8 mouse cellular contexts compared by ENCODE assay signal in the genomic region with DNA sequence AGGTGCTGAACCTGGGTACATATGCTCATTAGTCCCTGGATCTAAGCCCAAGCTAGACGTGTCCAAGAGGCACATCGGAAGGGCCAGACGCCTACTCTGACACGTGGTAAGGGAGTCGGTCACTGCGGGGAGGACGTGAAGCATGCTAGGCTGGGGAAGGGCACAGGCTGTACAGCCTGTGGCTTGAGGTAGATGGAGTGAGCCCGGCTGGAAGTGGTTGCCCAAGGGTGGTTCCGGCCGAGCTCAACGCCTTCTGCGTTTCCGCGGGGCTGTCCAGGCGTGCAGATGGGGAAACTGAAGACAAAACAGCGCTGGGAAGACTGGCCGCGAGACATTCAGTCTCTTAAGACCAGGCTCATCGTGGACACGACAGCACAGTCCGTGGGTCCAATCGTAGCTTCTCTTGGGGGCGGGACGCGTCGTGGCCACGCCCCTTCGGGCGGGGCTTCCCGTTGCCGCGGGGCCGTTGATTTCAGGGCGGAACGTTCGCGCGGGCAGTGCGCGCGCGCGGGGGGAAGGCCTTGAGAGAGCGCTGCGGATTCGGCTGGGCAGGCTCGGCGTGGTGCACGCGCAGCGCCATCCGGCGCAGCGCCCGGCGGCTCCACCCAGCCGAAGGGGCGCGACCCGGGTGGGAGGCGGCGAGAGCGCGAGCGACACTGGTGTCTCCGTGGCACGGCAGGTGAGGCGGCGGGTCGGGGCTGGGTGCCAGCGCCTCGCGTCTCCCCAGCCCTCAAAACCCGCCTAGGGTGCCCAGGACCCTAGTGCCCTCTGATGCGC. TPM values are rescaled to one million over a fixed set of nuclear protein-coding genes. Genes with fewer than 3 reads are reported as not detected.
DNase-seq lines count a peak whose midpoint lies in the region; ATAC-seq lines count a peak whose summit lies in the region.

No protein-coding gene starts in this region.

- peak; percentile 94 for ATAC-seq in common myeloid progenitor, adult 5-6 weeks (replicated peaks; ENCODE audit: low read depth, poor library complexity, severe bottlenecking)
- ATAC-seq in megakaryocyte progenitor cell, adult 5-6 weeks (replicated peaks; ENCODE audit: poor library complexity): peak; percentile 94

- DNase-seq in ZHBTc4 (ENCODE audit: low read depth, low spot score): peak; percentile 99
- DNase-seq in gastrocnemius, adult 8-10 months (ENCODE audit: low spot score in 2 of 2): peak; percentile 97 to 99
- DNase-seq in induced T-regulatory cell, adult 2 months (ENCODE audit: low read depth): peak; percentile 98
- peak; percentile 92 to 99 for DNase-seq in left cerebral cortex, adult 9 months (ENCODE audit: low spot score in 2 of 2)
- DNase-seq in right cerebral cortex, postnatal 14 days: peak; percentile 97
- peak; percentile 98 to 99 for DNase-seq in urinary bladder, postnatal 36 days (ENCODE audit: low spot score in 2 of 2)

RNA-seq across cellular contexts. Expression of a gene that starts 8.0 kb away (rescaled TPM):
- 6.5 and 9.0 TPM in 2 replicates for total RNA-seq in common myeloid progenitor, adult 5-6 weeks (2017)
- total RNA-seq in gastrocnemius, adult 8-10 months (2022): 1 to 10 TPM; 4.3 to 6.2 (median 5.2) TPM
- 12.4 and 12.5 TPM in 2 replicates for total RNA-seq in megakaryocyte progenitor cell, adult 5-6 weeks (2015)
- 10.5 and 20.9 TPM in 2 replicates for total RNA-seq in megakaryocyte progenitor cell, adult 5-6 weeks (2017)

RNA-seq across cellular contexts. Expression of a gene that starts 19.8 kb away (rescaled TPM):
- not detected in 2 replicates for total RNA-seq in common myeloid progenitor, adult 5-6 weeks (2017)
- not detected for total RNA-seq in gastrocnemius, adult 8-10 months (2022)
- total RNA-seq in megakaryocyte progenitor cell, adult 5-6 weeks (2015): not detected in 2 replicates
- total RNA-seq in megakaryocyte progenitor cell, adult 5-6 weeks (2017): not detected in 2 replicates

RNA-seq across cellular contexts. Expression of a gene that starts 48.4 kb away (rescaled TPM):
- total RNA-seq in common myeloid progenitor, adult 5-6 weeks (2017): 8.3 and 13.3 TPM in 2 replicates
- total RNA-seq in gastrocnemius, adult 8-10 months (2022): 100 to 1,000 TPM; 103 to 132 (median 110) TPM
- total RNA-seq in megakaryocyte progenitor cell, adult 5-6 weeks (2015): 8.0 and 10.0 TPM in 2 replicates
- total RNA-seq in megakaryocyte progenitor cell, adult 5-6 weeks (2017): 11.7 and 17.7 TPM in 2 replicates

Comparison
In these comparisons a context has a peak if more than half of its experiments do, and no peak if none do; other contexts are left out.
1. Peak in every context shown above with its lines: DNase-seq and ATAC-seq.